Mouse (Mus musculus) forebrain, embryonic 11.5 days (tissue): ENCODE data around the gene Rgs16. TPM values are rescaled to one million over a fixed set of nuclear protein-coding genes. Genes with fewer than 3 reads are reported as not detected.

Experiments
- ATAC-seq: fragments of 200-750 bp; cut with Nextera tagmentation; replicated peaks from 2 replicates; pipeline ENCODE4 v1.8.0; 2017; ENCODE audit warnings: moderate TSS enrichment; ENCODE audit not compliant: low FRiP score
- DNase-seq: peaks from one replicate; pipeline ENCODE4 v3.0.0-alpha.2; 2017; ENCODE audit warnings: low spot score
- H3K27ac ChIP-seq: fragments of 300-500 bp; sonication (generic); 2 replicates; pipeline ENCODE4 v1.5.1; 2014; ENCODE audit warnings: low read depth, low read length
- H3K27me3 ChIP-seq: fragments of 300-500 bp; sonication (generic); 2 replicates; pipeline ENCODE4 v1.6.1; 2014; ENCODE audit warnings: mild to moderate bottlenecking, low read length, mixed read lengths; ENCODE audit not compliant: control insufficient read depth, insufficient read depth
- H3K36me3 ChIP-seq: fragments of 300-500 bp; sonication (generic); 2 replicates; pipeline ENCODE4 v1.6.1; 2014; ENCODE audit warnings: mild to moderate bottlenecking, low read length, moderate library complexity, mixed read lengths; ENCODE audit not compliant: control insufficient read depth, insufficient read depth
- H3K4me1 ChIP-seq: fragments of 300-500 bp; sonication (generic); replicated peaks from 2 replicates; pipeline ENCODE4 v1.6.1; 2014; ENCODE audit warnings: low read length, mixed read lengths; ENCODE audit not compliant: control insufficient read depth, insufficient read depth
- H3K4me2 ChIP-seq: fragments of 300-500 bp; sonication (generic); 2 replicates; pipeline ENCODE4 v1.6.1; 2014; ENCODE audit warnings: low read depth, mild to moderate bottlenecking, low read length, moderate library complexity, mixed read lengths; ENCODE audit not compliant: severe bottlenecking
- H3K4me3 ChIP-seq: fragments of 300-500 bp; sonication (generic); 2 replicates; pipeline ENCODE4 v1.5.1; 2014; ENCODE audit warnings: low read depth, low read length
- H3K9ac ChIP-seq: fragments of 300-500 bp; sonication (generic); 2 replicates; pipeline ENCODE4 v1.6.1; 2014; ENCODE audit warnings: low read length
- H3K9me3 ChIP-seq: fragments of 300-500 bp; sonication (generic); 2 replicates; pipeline ENCODE4 v1.6.1; 2016; ENCODE audit warnings: low read length, mixed read lengths; ENCODE audit not compliant: control insufficient read depth
- WGBS: fragments of 180-500 bp; shearing (Covaris S2); extraction: QIAGEN DNeasy Blood & Tissue Kit; methylation state at CpG from one replicate; pipeline ENCODE4 v1.1.7; 2014; 5-methylcytosine and 5-hydroxymethylcytosine counted together
- polyA plus RNA-seq: library from polyadenylated mRNA; unstranded; fragments of >200 nt; fragmentation: Nextera tagmentation; extraction: Ambion mirVana; gene quantifications from 2 replicates; pipeline ENCODE4 v1.2.1, GENCODE M21; 2014

Rgs16 gene
- polyA plus RNA-seq, 1 experiment from 2014 or later: 24.3 TPM

- ATAC-seq: no peak
- H3K4me3 ChIP-seq: no peak overlapping the region
- no peaks in the 10 kb centered on the region for H3K36me3 ChIP-seq
- DNase-seq: no peak
- H3K4me1 ChIP-seq: no peaks in the 10 kb centered on the region
- H3K27ac ChIP-seq: no peak overlapping the region
- no peaks in the 10 kb centered on the region for H3K27me3 ChIP-seq
- H3K4me2 ChIP-seq: no peak overlapping the region
- WGBS: 82% methylated on average over 10 of the region's 10 CpGs
- no peaks in the 10 kb centered on the region for H3K9me3 ChIP-seq
- H3K9ac ChIP-seq: no peak overlapping the region
Measured at GRCm38 (mm10) chr1:153769998-153770775, 30.0 kb downstream of the Rgs16 start.

DNA sequence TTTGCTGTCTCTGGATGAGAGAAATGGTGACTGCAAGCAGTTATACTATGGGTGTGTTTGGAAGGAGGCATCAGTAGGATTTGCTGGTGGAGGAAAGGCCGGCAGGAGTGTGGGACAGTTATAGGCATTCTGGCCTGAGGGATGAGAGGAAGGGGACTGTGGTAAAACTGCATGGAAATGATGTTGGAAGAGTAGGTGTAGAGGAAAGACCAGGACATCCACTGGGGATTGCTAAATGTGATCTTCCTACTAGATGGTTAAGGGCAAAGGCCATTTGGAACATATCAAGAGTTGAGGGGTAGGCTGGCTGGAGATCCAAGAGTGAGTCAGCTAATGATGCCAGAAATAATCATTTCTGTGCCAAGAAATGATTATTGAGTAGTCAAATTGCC, 30.6 kb downstream of the Rgs16 start:
- Histone ChIP-seq H3K4me3 (no peak overlapping the region), H3K27ac (no peak overlapping the region), H3K4me1 (no peaks in the 10 kb centered on the region), H3K27me3 (no peaks in the 10 kb centered on the region), H3K36me3 (no peaks in the 10 kb centered on the region), H3K9me3 (no peaks in the 10 kb centered on the region), H3K4me2 (no peak overlapping the region), H3K9ac (no peak overlapping the region)
- no peak for ATAC-seq
- no peak for DNase-seq
- 91% methylated on average over 1 of the region's 1 CpGs for WGBS

GRCm38 (mm10) chr1:153775174-153775573, 35.0 kb downstream of the Rgs16 start:
- no peaks in the 10 kb centered on the region for H3K4me1 ChIP-seq
- DNase-seq: no peak
- H3K36me3 ChIP-seq: no peaks in the 10 kb centered on the region

GRCm38 (mm10) chr1:153776257-153776656, 36.1 kb downstream of the Rgs16 start:
- Histone ChIP-seq H3K9ac (no peak overlapping the region), H3K27me3 (no peaks in the 10 kb centered on the region), H3K27ac (no peak overlapping the region), H3K4me2 (no peak overlapping the region), H3K4me1 (no peaks in the 10 kb centered on the region), H3K9me3 (no peaks in the 10 kb centered on the region), H3K36me3 (no peaks in the 10 kb centered on the region), H3K4me3 (no peak overlapping the region)
- WGBS: 92% methylated on average over 7 of the region's 7 CpGs
- no peak for ATAC-seq
- no peak for DNase-seq

More at GRCm38 (mm10) chr1:153775174-153775573, 35.0 kb downstream of the Rgs16 start:
- Histone ChIP-seq H3K27me3 (no peaks in the 10 kb centered on the region), H3K27ac (no peak overlapping the region), H3K9me3 (no peaks in the 10 kb centered on the region), H3K4me3 (no peak overlapping the region), H3K9ac (no peak overlapping the region), H3K4me2 (no peak overlapping the region)
- 90% methylated on average over 6 of the region's 6 CpGs for WGBS
- no peak for ATAC-seq

- H3K27me3 ChIP-seq: no peaks in the 10 kb centered on the region
- H3K4me2 ChIP-seq: no peak overlapping the region
- no peaks in the 10 kb centered on the region for H3K9me3 ChIP-seq
- ATAC-seq: no peak
- no peaks in the 10 kb centered on the region for H3K4me1 ChIP-seq
- WGBS: 91% methylated on average over 10 of the region's 10 CpGs
- no peak overlapping the region for H3K4me3 ChIP-seq
- no peak for DNase-seq
- no peaks in the 10 kb centered on the region for H3K36me3 ChIP-seq
- H3K9ac ChIP-seq: no peak overlapping the region
- H3K27ac ChIP-seq: no peak overlapping the region
Measured at GRCm38 (mm10) chr1:153778205-153778604, 38.1 kb downstream of the Rgs16 start.

DNA sequence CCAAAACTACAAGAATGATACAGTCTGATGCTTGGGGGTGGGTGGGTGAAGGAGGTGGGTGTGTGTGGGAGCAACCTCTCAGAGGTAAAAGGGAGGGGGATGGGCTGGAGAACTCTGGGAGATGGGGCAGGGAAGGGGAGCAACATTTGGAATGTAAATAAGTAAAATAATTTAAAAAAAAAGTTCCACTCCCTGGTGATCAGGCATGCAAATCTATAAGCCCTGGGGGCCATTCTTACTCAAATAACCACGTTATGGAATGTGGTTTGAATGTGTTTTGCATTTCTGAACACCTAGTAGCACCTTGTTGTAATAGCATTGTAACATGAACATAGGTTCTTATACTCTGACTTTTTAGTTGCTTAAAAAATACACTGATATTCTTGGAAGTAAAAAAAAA, 43.2 kb downstream of the Rgs16 start:
- 57% methylated on average over 1 of the region's 1 CpGs for WGBS
- no peaks in the 10 kb centered on the region for H3K36me3 ChIP-seq
- no peak overlapping the region for H3K4me3 ChIP-seq
- no peak for DNase-seq
- ATAC-seq: no peak
- no peaks in the 10 kb centered on the region for H3K27me3 ChIP-seq
- no peaks in the 10 kb centered on the region for H3K9me3 ChIP-seq
- no peak overlapping the region for H3K9ac ChIP-seq
- no peak overlapping the region for H3K4me2 ChIP-seq
- H3K4me1 ChIP-seq: no peaks in the 10 kb centered on the region
- H3K27ac ChIP-seq: no peak overlapping the region

- WGBS: 77% methylated on average over 4 of the region's 4 CpGs
- ATAC-seq: no peak
- no peak overlapping the region for H3K27ac ChIP-seq
Measured at GRCm38 (mm10) chr1:153785608-153786007, 45.5 kb downstream of the Rgs16 start.

GRCm38 (mm10) chr1:153790708-153791107, 50.6 kb downstream of the Rgs16 start:
- Histone ChIP-seq H3K4me3 (no peak overlapping the region), H3K4me2 (no peak overlapping the region), H3K4me1 (no peaks in the 10 kb centered on the region), H3K36me3 (no peaks in the 10 kb centered on the region), H3K9ac (no peak overlapping the region), H3K9me3 (no peaks in the 10 kb centered on the region), H3K27me3 (no peaks in the 10 kb centered on the region), H3K27ac (no peak overlapping the region)
- no peak for ATAC-seq
- WGBS: 67% methylated on average over 2 of the region's 2 CpGs
- DNase-seq: no peak

More at GRCm38 (mm10) chr1:153785608-153786007, 45.5 kb downstream of the Rgs16 start:
- H3K9me3 ChIP-seq: no peaks in the 10 kb centered on the region
- no peak for DNase-seq
- no peak overlapping the region for H3K9ac ChIP-seq
- H3K4me3 ChIP-seq: no peak overlapping the region
- no peaks in the 10 kb centered on the region for H3K27me3 ChIP-seq
- no peak overlapping the region for H3K4me2 ChIP-seq
- H3K4me1 ChIP-seq: no peaks in the 10 kb centered on the region
- no peaks in the 10 kb centered on the region for H3K36me3 ChIP-seq

DNA sequence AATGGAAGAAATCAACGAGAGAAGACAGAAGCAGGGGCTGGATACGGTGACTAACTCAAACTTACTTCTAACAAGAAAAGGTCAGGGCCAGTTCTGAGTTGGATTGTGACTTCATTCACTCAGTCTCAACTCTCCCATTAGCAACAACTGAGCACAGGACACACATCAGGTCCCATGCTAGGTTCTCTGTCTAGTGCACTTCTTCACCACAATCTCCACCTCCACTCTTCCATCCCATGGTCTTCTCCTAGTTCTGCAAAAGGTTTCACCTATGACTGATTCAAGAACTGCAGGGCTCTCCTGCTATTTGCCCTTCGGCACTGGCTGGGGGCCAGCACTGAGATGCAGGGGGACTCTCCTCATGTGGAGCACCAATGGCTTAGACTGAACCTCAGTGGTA, 54.1 kb downstream of the Rgs16 start:
- Histone ChIP-seq H3K4me1 (no peaks in the 10 kb centered on the region), H3K36me3 (no peaks in the 10 kb centered on the region), H3K27ac (no peak overlapping the region), H3K4me3 (no peak overlapping the region), H3K9me3 (no peaks in the 10 kb centered on the region), H3K27me3 (no peaks in the 10 kb centered on the region), H3K4me2 (no peak overlapping the region), H3K9ac (no peak overlapping the region)
- ATAC-seq: no peak
- WGBS: 92% methylated on average over 3 of the region's 3 CpGs
- no peak for DNase-seq
